Mouse (Mus musculus) embryo, embryonic 11 days (tissue): ENCODE results near the gene Atp11a.

ENCODE experiments used
- DNase-seq: peaks from one replicate; pipeline ENCODE4 v3.0.0-alpha.2; 2015

Atp11a gene

GRCm38 (mm10) chr8:12824562-12824961, 67.7 kb downstream of the Atp11a start:
- DNase-seq: no peak

GRCm38 (mm10) chr8:12825236-12825635, 68.4 kb downstream of the Atp11a start:
- DNase-seq: no peak

- DNase-seq: no peak
These were observed 68.9 kb downstream of the Atp11a start for GRCm38 (mm10) chr8:12825686-12826237.

GRCm38 (mm10) chr8:12827124-12827523, 70.3 kb downstream of the Atp11a start:
- no peak for DNase-seq

- no peak for DNase-seq
These were observed 71.5 kb downstream of the Atp11a start for GRCm38 (mm10) chr8:12828298-12828697.

GRCm38 (mm10) chr8:12829381-12829780, 72.6 kb downstream of the Atp11a start:
- DNase-seq: no peak

GRCm38 (mm10) chr8:12831659-12832589, 75.1 kb downstream of the Atp11a start:
- DNase-seq: peak; percentile 65

GRCm38 (mm10) chr8:12833616-12834015, 76.8 kb downstream of the Atp11a start:
- no peak for DNase-seq

- DNase-seq: no peak
These were observed 84.0 kb downstream of the Atp11a start for GRCm38 (mm10) chr8:12840834-12841233.

GRCm38 (mm10) chr8:12842342-12842995, 85.7 kb downstream of the Atp11a start:
- no peak for DNase-seq

GRCm38 (mm10) chr8:12844347-12844950, 87.6 kb downstream of the Atp11a start:
- DNase-seq: no peak

GRCm38 (mm10) chr8:12846447-12846846, 89.6 kb downstream of the Atp11a start:
- DNase-seq: no peak

GRCm38 (mm10) chr8:12851241-12851640, 94.4 kb downstream of the Atp11a start:
- DNase-seq: no peak

- no peak for DNase-seq
These were observed 99.2 kb downstream of the Atp11a start for GRCm38 (mm10) chr8:12856038-12856437.

GRCm38 (mm10) chr8:12863061-12863460, 106.2 kb downstream of the Atp11a start:
- no peak for DNase-seq

- DNase-seq: no peak
These were observed 106.8 kb downstream of the Atp11a start for GRCm38 (mm10) chr8:12863608-12864007.

GRCm38 (mm10) chr8:12865790-12866189, 109.0 kb downstream of the Atp11a start:
- DNase-seq: peak; percentile 19

GRCm38 (mm10) chr8:12869661-12870060, 112.8 kb downstream of the Atp11a start:
- DNase-seq: no peak

- no peak for DNase-seq
These were observed 113.8 kb downstream of the Atp11a start for GRCm38 (mm10) chr8:12870656-12871055.

GRCm38 (mm10) chr8:12871461-12871860, 114.6 kb downstream of the Atp11a start:
- peak; percentile 65 for DNase-seq

- DNase-seq: peak; percentile 16
These were observed 116.2 kb downstream of the Atp11a start for GRCm38 (mm10) chr8:12872983-12873356.

- DNase-seq: peak; percentile 91
These were observed 116.7 kb downstream of the Atp11a start, which contains the start of gene Mcf2l for GRCm38 (mm10) chr8:12873357-12874046. Gene Mcf2l (plus strand): TSS chr8:12873806.
